Mouse (Mus musculus) G1E-ER4 (cell line): ENCODE data around the gene Gls2. TPM values are rescaled to one million over a fixed set of nuclear protein-coding genes. Genes with fewer than 3 reads are reported as not detected.

Source experiments
- GATA1 ChIP-seq: IDR thresholded peaks from one replicate; pipeline ENCODE4 v1.8.0; 2012; ENCODE audit warnings: low read length, inconsistent platforms
- polyA plus RNA-seq: library from polyadenylated mRNA; stranded (reverse); fragments of >175 nt; gene quantifications from 2 replicates; pipeline ENCODE4 v1.2.3, GENCODE M21; 2012

Gene Gls2
- polyA plus RNA-seq, 1 experiment = 19.6 TPM

DNA sequence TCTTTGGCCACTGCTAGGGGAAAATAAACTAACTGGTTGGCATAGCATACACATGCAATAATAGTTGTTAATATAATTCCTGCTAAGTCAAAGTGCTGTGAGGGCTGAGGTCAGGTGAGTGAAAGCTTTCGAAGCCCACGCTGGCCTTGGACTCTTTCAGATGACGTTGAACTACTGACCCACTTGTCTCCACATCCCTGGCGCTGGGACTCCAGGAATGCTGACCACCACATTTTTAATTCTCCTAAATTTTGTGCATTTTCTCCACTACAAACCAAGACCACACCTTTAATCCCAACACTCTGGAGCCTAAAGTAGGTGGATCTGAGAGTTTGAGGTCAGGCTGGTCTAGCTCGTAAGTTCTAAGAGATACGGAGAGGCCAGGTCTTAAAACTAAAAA, 1.1 kb upstream of the Gls2 start:
- TF ChIP-seq GATA1 = no peak

DNA sequence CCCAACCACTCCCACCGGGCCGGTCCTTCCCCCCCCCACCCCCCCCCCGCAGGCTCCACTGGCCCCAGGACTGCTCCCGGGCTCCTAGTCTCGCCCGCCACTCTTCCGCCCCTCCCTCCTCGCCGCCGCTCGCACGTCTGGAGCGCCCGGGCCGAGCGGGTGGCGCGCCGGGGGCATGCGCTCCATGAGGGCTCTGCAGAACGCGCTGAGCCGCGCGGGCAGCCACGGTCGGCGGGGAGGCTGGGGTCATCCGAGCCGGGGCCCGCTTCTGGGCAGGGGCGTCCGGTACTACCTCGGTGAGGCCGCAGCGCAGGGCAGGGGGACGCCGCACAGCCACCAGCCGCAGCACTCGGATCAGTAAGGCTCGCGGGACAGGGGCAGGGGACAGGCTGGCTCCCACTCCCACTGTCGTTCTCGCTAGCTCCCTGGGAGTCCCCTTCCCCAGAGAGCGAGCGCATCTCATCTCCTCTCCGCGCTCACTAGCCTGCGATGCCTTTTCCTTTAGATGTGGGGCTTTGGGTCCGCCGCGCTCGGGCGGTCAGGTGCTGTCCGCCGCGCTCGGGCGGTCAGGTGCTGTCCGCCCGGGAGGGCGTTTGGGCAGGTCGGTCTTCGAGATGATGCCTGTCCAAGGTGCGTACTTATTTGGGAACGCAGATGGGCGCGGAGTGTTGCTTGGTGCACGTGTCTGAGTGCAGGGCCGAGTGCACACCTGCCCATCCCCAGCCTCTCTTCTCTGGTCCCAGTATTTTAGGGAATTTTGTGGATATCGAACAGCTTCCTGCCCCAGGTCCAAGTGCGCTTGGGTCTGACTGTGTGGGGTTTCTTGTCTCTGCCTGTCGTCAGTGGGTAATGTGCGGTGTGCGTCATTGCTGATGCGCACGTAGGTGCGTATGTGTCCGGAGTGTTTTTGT, 549 bp downstream of the Gls2 start:
- no peak for TF ChIP-seq GATA1

DNA sequence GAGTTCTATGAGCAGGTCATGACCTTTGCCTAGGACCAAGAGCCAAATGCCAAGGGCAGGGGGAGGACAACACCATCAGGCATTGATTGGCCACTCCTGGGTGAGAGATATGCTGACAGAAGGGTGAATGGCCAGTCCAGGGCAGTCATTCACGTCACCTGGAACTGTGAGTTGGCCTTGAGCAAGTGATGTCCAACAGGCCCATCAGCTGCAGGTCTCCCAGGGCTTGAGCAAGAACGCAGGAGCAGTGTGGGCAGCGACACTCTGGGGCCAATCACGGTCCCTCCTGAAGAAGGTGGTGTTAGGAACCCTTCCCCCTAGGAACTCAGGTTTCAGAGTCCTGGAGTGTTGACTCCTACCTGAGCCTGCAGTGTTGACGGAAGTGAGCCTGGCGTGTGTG, 7.6 kb downstream of the Gls2 start:
- no peak for TF ChIP-seq GATA1

DNA sequence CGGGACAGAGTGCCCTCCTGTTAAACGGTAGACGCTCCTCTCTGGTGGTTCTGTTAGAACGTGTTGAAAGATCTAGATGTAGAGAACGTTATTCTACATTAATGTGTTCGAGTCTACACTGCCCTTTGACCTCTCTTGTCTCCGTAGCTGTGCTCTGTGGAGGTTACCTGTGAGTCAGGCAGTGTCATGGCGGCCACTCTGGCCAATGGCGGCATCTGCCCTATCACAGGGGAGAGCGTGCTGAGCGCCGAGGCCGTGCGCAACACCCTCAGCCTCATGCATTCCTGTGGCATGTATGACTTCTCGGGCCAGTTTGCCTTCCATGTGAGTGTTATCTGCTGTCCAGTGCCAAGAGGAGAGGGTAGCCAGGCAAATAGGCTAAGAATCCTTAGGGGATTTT, 10.7 kb downstream of the Gls2 start:
- TF ChIP-seq GATA1 = no peak

DNA sequence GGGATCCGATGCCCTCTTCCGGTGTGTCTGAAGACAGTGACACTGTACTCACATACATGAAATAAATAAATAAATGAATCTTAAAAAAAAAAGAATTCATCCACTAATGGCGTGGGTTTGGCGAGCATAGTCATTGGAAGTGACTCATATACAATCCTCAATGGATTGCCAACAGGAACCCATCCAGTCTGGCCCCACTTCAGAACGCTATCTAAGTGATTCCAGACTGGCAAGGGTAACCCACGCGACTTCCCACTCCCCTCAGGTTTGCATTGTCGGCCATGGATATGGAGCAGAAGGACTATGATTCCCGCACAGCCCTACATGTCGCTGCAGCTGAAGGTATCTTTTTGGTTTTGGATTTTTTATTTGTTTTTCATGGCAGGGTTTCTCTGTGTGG, 14.1 kb downstream of the Gls2 start:
- TF ChIP-seq GATA1 = no peak

DNA sequence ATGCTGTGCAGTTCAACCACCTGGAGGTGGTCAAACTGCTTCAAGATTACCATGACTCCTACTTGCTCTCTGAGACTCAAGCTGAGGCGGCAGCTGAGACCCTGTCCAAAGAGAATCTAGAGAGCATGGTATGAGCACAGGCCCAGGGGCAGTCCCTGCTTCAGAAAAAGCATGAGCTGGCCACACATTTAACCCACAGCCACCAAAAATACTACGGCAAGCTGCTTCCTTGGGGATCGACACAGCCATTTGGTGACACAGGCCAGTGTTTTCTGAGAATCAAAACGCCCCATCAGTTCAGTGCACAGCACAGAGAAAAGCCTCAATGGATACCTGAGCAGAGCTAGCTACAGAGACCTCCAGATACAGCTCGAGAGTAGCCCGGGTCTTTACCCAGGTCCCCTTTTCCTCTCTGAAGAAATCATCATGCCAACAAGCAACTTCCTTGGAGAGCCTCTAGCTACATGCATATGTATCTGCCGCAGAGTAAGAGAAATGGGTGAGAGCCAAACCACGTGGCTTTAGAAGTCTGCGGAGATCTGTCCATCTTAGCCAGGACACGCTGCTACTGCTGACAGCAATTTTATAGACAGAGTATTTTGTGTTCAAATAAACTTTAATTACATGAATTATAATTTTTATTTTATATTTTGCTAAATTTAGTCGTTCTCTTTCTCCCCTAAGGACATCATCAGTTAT, 15.2 kb downstream of the Gls2 start:
- TF ChIP-seq GATA1 = no peak

DNA sequence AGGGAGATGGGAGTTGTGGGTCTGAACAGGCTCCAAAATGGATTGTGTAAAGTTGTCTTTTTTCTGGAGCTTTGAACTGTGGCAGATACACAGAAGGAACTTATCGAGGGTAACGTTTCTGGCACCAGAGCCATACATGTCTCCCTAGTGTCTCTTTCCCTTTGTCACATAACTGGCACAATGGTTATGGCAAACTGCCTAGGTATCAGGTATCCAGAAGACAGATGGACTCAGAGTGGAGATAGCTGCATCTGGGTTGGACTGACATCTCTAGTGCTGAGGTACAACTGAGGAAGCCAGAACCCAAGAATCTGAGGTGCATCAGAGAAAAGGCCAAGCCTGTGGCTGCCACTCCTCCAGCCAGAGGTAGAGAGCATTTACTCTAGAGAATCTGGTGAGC, 15.9 kb downstream of the Gls2 start:
- TF ChIP-seq GATA1 = no peak

DNA sequence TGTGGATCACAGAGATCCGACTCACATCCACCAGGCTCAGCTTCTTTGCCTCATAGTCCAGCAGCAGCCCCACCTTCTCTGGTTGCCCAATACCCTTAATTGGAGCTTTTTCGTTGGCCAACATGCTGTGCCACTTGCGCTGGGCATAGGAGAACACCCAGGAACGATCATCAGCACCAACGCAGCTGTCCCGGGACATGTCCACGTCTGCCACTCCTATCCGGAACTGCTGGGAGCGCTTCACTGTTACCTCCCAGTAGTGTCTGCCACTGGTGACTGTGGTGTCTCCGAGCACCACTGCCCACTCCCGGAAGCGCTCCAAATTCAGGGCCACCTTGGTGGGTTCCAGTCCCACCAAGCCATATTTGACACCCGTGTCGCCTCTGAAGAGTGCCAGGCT, 16.7 kb downstream of the Gls2 start:
- no peak for TF ChIP-seq GATA1

DNA sequence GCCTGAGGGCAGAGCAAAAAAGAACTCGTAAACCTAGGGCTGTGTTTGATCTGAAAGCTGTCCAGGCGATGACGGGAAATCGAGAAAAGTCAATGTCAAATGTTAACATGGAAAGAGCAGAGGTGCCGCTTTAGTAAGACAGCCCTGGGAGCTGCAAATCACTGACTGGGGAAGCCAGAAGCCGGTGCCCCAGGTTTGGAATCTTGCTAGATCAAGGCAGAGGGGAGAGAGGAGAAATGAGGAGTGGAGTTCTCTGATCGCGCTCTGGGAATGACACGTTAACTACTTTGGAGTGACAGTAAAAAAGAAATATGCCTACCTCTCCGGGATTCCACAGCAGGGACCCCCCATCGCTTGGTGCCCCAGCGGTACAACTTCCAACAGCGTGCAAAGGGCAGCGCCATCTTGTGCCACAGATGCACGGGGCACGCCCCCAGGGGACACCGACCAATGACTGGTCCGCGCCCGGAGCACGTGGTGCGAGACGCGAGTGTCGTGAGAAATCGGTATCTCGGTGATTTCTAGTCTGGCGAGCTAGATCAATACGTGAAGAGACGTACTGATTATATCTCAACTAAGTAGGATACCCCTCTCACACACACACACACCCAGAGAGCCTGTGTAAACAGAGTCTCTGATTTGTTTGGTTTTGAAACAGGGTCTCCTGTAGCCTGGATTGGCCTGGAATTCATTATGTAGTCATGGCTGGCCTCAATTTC, 17.3 kb downstream of the Gls2 start, which contains the start of gene Spryd4:
Gene Spryd4, minus strand, starts transcription at position 418 of the 719 bp plus-strand sequence.
- TF ChIP-seq GATA1 = no peak

DNA sequence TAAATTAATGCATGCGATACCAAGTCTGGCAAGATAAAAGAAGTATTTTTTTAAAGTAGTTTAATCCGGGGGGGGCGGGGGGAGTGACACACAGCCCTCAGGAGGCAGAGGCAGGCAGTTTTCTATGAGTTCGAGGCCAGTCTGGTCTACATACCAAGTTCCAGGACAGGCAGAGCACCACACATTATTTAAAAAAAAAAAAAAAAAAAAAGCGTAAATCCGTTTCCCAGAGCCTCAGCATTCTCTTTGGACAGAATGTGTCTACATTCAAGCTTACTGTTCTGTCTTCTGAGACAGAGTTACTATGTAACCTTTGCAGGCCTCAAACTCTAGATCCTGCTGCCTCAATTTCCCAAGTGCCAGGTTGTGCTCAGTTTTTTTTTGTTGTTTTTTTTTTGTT, 17.9 kb downstream of the Gls2 start:
- TF ChIP-seq GATA1 = no peak

DNA sequence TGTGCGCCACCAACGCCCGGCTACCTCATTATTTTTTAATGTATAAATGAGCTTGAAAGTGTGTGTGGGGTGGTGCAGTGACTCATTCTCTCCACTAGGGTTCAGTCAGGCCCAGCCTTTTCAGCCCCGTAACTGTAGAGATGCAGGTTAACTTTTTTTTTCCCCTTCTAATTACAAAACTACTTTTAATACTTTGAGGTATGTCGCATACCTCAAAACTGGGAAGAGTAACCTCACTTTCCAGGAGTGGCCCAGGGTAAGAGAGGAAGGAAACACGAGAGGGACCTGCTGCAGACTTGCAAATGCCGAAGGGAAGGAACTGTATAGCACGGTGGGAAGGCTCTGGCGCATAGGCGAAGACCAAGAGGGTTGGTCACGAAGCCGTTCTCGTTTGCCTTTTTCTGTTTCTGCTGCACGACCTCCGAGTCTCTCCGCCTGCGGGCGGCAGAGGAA, 18.6 kb downstream of the Gls2 start:
- TF ChIP-seq GATA1 = no peak

DNA sequence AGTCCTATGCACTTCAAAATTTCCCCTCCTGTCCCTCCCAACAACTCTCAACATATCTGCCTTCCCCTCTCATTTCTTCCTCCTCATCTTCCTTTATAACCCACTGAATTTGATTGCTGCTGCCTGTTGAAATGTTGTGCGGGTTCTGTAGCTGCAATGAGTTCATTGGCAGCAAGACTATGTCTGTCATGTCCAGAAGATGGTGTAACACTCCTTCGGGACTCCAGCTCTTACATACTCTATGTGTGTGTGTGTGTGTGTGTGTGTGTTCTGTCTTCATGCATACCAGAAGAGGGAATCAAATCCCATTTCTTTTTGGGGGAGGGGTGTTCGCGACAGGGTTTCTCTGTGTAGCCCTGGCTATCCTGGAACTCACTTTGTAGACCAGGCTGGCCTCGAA, 20.7 kb downstream of the Gls2 start:
- no peak for TF ChIP-seq GATA1

DNA sequence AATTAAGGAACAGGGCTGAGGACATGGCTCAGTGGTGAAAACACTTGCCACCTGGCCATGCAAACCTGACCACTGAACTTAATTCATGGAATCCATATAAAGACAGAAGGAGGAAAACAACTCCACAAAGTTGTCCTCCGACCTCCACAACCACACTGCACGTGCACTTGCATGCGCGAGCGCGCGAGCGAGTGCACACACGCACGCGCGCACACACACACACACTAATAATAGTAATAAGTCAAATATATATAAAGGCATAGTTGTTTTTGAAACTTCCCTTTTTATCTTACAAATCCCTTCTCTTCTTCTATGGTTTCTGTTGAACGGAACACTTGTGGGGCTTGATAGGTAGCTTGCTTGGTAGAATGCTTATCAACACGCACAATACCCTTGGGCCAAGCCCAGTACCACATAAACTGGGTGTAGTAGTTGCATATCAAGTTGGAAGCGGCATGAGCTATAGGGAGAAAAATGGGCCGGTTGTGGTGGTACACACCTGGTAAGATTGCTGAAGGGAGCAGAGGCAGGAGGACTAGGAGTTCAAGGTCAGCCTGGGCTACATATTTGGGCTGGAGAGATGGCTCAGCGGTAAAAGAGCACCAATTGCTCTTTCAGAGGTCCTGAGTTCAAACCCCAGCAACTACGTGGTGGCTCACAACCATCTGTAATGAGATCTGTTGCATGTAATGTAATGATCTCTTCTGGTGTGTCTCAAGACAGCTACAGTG, 24.3 kb downstream of the Gls2 start:
- peak; percentile 12 for TF ChIP-seq GATA1

DNA sequence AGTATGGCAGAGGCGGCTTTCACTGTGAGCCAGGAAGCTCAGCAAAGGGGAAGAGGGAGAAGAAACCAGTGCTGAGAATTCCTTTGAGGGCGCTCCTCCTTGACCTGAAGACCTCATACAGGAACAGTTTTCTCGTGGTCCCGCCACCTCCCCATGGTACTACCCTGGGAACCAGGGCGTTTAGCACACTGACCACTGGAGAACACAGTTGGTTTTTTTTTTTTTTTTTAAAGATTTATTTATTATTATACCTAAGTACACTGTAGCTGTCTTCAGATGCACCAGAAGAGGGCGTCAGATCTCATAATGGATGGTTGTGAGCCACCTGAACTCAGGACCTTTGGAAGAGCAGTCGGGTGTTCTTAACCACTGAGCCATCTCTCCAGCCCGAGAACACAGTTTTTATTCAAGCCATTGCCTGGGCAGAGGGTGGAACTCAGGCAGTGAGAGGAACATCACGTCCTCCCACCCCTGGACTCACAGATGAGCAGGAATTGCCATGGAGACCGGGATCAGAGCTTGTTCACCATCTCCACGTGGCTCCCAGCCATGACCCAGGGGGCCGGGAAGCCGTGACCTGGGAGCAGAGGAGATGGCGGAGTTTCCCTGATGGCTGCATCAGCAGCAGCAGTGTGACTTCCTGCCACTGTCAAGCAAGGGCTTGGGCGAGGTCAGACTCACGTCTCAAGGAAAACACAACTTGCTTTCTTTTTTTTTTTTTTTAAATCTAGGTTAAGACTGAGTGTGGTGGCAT, 27.5 kb downstream of the Gls2 start:
- no peak for TF ChIP-seq GATA1

DNA sequence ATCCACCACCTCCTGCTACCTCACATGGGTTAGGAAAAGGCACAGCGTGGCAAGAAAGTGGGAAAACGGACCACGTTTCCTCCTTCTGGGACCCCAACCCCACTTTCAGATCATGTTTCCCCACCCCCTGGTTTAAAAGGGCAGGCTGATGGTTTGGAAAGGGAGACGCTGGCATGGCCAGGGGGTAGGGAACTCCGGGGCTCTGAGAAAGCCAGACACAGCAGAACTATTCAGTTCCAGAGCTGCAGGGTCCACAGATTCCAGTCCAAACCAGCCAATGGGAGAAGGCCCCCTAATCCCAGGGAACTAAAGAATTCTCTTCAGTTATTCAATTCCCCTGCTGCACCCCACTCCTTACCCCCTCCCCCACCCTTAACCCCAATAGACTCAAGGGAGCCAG, 30.8 kb downstream of the Gls2 start:
- TF ChIP-seq GATA1 = no peak
